Mouse (Mus musculus): ENCODE data around the gene Dusp6. TPM values are rescaled to one million over a fixed set of nuclear protein-coding genes. Genes with fewer than 3 reads are reported as not detected.
A peak's percentile ranks its signal among the peaks of the same experiment; 100 is the strongest.
"Not testable (repeated sequence)": the region's sequence is repeated elsewhere in the genome, so short reads cannot be mapped to it uniquely, and the experiment has no call there.

The Dusp6 gene
- 10 to 100 TPM; 12.8 TPM for total RNA-seq (2021)
- long read RNA-seq, experiment 1, transcript Dusp6-201 (3 exons, 2,796 nt): major isoform, 14 of 15 reads
- long read RNA-seq, experiment 1, partial matches to known transcripts: 0 of 15 reads
- long read RNA-seq, experiment 1, other reads (novel, unspliced or antisense): 1 of 15 reads
- long read RNA-seq, experiment 2, transcript Dusp6-201 (3 exons, 2,796 nt): major isoform, 15 of 22 reads
- long read RNA-seq, experiment 2, partial matches to known transcripts: 0 of 22 reads
- long read RNA-seq, experiment 2, other reads (novel, unspliced or antisense): 6 of 22 reads

- H3K27ac ChIP-seq: peak within 1 kb of the TSS; percentile 95
- intact Hi-C loops (cut with DNase I): loop anchor here (5.0 kb wide), 3 partner anchors 61 to 314 kb away; no protein-coding TSS in a partner anchor
- DNase-seq: peak; percentile 92
- peak within 1 kb of the TSS; percentile 86 for H3K4me3 ChIP-seq
- TF ChIP-seq CTCF (IDR thresholded peaks at IDR 0.05): peak; percentile 4; the same call in 1 of the 2 replicates
These were observed at the start of gene Dusp6 for GRCm38 (mm10) chr10:99262867-99263379. Dusp6 (plus strand) TSS chr10:99263231.

- TF ChIP-seq CTCF (IDR thresholded peaks at IDR 0.05): no peak
- Histone ChIP-seq H3K27ac (peak overlapping the region; percentile 76), H3K4me3 (no peak overlapping the region)
- intact Hi-C loops (cut with DNase I): no loop called here
- no peak for DNase-seq
These were observed 48.4 kb upstream of the Dusp6 start for GRCm38 (mm10) chr10:99214421-99215299.

- intact Hi-C loops (cut with DNase I); H3K4me3 ChIP-seq; DNase-seq; H3K27ac ChIP-seq: not testable (repeated sequence)
These were observed 46.5 kb upstream of the Dusp6 start for GRCm38 (mm10) chr10:99216570-99216969.

GRCm38 (mm10) chr10:99221540-99221939 is 41.5 kb upstream of the Dusp6 start:
- no peak for DNase-seq
- no peak for TF ChIP-seq CTCF (IDR thresholded peaks at IDR 0.05)
- Histone ChIP-seq H3K4me3 (no peak overlapping the region), H3K27ac (no peak overlapping the region)
- intact Hi-C loops (cut with DNase I): no loop called here

GRCm38 (mm10) chr10:99222726-99223125 is 40.3 kb upstream of the Dusp6 start:
- intact Hi-C loops (cut with DNase I): no loop called here
- H3K27ac ChIP-seq: peak overlapping the region; percentile 21; the same call in 1 of the 2 replicates
- DNase-seq: no peak
- TF ChIP-seq CTCF (IDR thresholded peaks at IDR 0.05): no peak
- H3K4me3 ChIP-seq: no peak overlapping the region

GRCm38 (mm10) chr10:99224218-99224617 is 38.8 kb upstream of the Dusp6 start:
- TF ChIP-seq CTCF (IDR thresholded peaks at IDR 0.05): no peak
- Histone ChIP-seq H3K27ac (no peak overlapping the region), H3K4me3 (no peak overlapping the region)
- DNase-seq: no peak
- intact Hi-C loops (cut with DNase I): no loop called here

GRCm38 (mm10) chr10:99226782-99227181 is 36.2 kb upstream of the Dusp6 start:
- intact Hi-C loops (cut with DNase I): no loop called here
- no peak for DNase-seq
- no peak for TF ChIP-seq CTCF (IDR thresholded peaks at IDR 0.05)
- Histone ChIP-seq H3K27ac (0 out of 2 replicates have a peak overlapping the region, but pooled peaks have one; percentile 2), H3K4me3 (no peak overlapping the region)

- peak overlapping the region; percentile 35; the same call in 1 of the 2 replicates for H3K4me3 ChIP-seq
- peak overlapping the region; percentile 63 for H3K27ac ChIP-seq
- DNase-seq: no peak
- no peak for TF ChIP-seq CTCF (IDR thresholded peaks at IDR 0.05)
- intact Hi-C loops (cut with DNase I): no loop called here
These were observed 34.8 kb upstream of the Dusp6 start for GRCm38 (mm10) chr10:99227968-99228864.

- H3K27ac ChIP-seq: peak overlapping the region; percentile 63
- H3K4me3 ChIP-seq: no peak overlapping the region; the same call in 1 of the 2 replicates
- intact Hi-C loops (cut with DNase I): no loop called here
- DNase-seq: no peak
- TF ChIP-seq CTCF (IDR thresholded peaks at IDR 0.05): no peak
These were observed 33.9 kb upstream of the Dusp6 start for GRCm38 (mm10) chr10:99229031-99229684.

- DNase-seq: no peak
- Histone ChIP-seq H3K27ac (peak overlapping the region; percentile 53; the same call in 1 of the 2 replicates), H3K4me3 (no peak overlapping the region)
- intact Hi-C loops (cut with DNase I): no loop called here
- no peak for TF ChIP-seq CTCF (IDR thresholded peaks at IDR 0.05)
These were observed 30.4 kb upstream of the Dusp6 start for GRCm38 (mm10) chr10:99232518-99233227.

- H3K4me3 ChIP-seq: no peak overlapping the region
- intact Hi-C loops (cut with DNase I): no loop called here
- TF ChIP-seq CTCF (IDR thresholded peaks at IDR 0.05): no peak
- H3K27ac ChIP-seq: no peak overlapping the region
- no peak for DNase-seq
These were observed 28.7 kb upstream of the Dusp6 start for GRCm38 (mm10) chr10:99234336-99234735.
